Mouse (Mus musculus) stomach, postnatal 0 days (tissue): Measurements from ENCODE around the gene Nkx3-2.

Source experiments
- CTCF ChIP-seq: IDR thresholded peaks from 2 replicates; pipeline ENCODE4 v1.5.1; 2016; ENCODE audit warnings: antibody characterized with exemption, low read depth, mild to moderate bottlenecking, moderate library complexity
- EP300 ChIP-seq: optimal IDR thresholded peaks from 2 replicates; pipeline ENCODE3; 2016; ENCODE audit warnings: antibody characterized with exemption

GRCm38 (mm10) chr5:41758671-41759639 lies 5.3 kb downstream of the Nkx3-2 start:
- TF ChIP-seq EP300 (no peak), CTCF (no peak)
